Mouse (Mus musculus): ENCODE results near the gene Plcg2.

Gene Plcg2

GRCm38 (mm10) chr8:117546386-117546785 lies 48.3 kb downstream of the Plcg2 start:
- no peak for DNase-seq (ENCODE audit: low spot score in 2 of 2)

DNA sequence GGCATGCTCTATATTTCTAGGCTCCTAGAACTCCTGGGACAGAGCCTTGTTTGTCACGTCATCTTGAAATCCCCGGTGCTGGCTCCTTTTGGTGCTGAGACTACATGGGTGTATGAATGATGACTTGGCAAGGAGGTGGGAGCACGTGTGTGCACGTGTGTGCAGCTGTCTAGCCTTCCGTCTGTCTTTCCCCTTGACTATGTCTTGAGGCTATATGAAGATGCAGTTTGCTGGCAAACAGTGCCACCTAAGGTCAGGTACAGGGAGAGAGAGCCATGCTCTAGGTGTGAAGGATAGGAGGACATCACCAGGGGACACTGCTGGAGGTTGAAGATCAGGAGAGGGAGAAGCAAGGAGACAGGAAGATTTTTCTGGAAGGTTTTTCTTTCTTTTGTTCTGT lies 49.9 kb downstream of the Plcg2 start:
- DNase-seq (ENCODE audit: low spot score in 2 of 2) = no peak

DNA sequence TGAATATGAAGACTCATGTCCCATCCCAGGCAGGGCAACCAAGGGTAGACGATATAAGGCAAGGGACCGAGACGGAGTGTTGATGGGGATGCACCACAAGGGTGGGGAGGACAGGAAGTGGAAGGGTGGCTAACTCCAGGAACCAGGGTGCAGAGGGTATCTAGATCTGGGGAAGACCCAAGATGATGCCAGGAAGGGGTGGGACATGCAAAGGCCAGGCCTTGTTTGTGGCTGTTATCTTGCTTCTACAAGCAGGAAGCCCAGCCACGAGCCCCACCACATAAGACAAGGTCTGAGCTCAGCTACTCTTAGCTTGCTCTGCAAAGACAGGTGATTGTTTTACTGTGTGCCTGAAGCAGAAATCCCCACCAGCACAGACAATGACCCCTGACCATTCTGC lies 50.4 kb downstream of the Plcg2 start:
- no peak for DNase-seq (ENCODE audit: low spot score in 2 of 2)

GRCm38 (mm10) chr8:117550529-117550928 lies 52.4 kb downstream of the Plcg2 start:
- DNase-seq (ENCODE audit: low spot score in 2 of 2) = no peak

GRCm38 (mm10) chr8:117561014-117561413 lies 62.9 kb downstream of the Plcg2 start:
- no peak for DNase-seq (ENCODE audit: low spot score in 2 of 2)

DNA sequence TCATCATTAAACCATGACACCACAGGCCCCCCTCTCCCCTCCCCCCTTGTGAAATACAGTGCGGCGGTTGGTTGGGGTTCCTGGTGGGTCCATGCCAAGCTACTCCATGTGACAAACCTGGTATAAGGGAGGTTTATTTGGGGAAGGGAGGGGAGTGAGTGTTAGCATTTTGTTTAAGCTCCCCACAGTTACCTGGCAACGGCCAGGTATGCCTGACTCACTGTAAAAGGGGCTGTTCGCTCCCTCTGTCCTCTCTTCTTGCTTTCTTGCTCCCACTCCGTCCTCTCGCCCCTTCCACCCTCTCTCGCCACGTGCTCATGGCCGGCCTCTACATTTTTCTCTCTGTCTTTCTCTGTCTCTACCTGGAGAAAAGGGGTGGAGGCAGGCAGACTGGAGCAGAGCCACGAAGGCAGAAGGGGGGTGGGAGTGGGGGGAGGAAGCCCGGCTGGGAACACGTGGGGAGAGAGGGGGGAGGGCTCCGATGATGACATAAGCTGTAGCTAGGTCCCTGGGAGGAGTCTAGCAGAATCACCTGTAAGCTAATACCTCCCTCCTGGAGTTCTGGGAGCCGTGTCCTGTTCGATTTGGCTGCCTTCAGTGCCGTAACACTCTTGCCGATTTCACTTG lies 63.8 kb downstream of the Plcg2 start:
- no peak for DNase-seq (ENCODE audit: low spot score in 2 of 2)

DNA sequence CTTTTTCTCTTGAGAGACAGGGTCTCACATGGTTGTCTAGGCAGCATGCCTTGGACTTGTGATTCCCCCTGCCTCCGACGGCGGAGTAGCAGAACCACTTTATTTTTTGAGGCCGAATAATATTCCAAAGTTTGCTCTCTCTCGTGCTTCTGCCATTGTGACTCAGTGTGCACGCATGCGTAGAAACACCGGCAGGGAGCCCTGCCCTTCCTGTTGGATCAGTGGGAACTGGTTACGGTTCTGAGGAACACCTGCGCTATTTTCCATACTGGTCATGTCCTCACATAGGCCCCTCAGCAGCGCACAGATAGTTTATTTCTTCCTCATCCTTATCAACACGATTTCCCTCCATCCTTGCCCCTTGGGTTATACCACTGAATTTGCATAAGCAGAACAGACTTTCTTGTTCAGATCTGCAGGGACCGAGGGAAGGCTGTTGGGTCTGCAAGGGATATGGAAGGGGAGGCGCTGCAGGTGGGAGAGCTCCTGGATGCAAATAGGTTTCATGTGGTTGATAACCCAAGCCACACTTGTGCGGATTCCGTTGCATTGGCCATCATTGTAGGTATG lies 64.4 kb downstream of the Plcg2 start:
- DNase-seq (ENCODE audit: low spot score in 2 of 2) = no peak

- peak; percentile 37 to 74 for DNase-seq (ENCODE audit: low spot score in 2 of 2)
Observed at GRCm38 (mm10) chr8:117569409-117569808, 71.3 kb downstream of the Plcg2 start.

GRCm38 (mm10) chr8:117576291-117576785 lies 78.2 kb downstream of the Plcg2 start:
- no peak for DNase-seq (ENCODE audit: low spot score in 2 of 2)

DNA sequence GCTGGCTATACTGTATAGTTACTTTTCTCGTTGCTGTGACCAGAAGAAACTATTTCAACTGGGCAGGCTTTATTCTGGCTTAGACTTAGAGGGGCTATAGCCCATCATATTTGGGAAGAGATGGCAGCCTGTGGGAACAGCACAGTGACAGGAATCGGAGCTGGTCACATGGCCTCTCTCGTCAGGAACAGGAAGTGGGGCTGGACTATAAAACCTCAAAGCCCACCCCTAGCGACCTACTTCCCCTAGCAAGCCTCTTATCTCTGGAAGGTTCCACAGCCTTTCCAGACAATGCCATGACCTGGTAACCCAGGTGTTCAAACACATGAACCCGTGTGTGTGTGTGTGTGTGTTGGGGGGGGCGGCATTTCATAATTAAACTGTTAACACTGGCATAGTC lies 79.0 kb downstream of the Plcg2 start:
- DNase-seq (ENCODE audit: low spot score in 2 of 2) = no peak

GRCm38 (mm10) chr8:117577883-117578282 lies 79.8 kb downstream of the Plcg2 start:
- no peak for DNase-seq (ENCODE audit: low spot score in 2 of 2)

DNA sequence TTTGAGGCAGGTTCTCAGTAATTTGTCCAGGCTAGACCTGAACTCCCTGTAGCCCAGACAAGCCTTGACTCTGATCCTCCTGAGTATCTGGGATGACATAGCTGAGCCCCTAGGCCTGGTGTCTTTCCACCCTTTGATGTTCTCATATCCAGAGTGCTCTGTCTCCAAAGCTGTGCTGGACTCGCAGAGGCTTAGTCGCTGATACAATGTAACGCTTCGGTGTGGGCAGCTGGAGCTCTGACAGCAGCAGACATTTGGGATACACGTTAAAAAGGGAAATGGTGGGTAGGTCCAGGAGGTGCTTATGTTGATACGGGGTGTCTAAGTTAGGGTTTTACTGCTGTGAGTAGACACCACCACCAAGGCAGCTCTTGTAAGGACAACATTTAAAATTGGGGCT lies 80.8 kb downstream of the Plcg2 start:
- no peak for DNase-seq (ENCODE audit: low spot score in 2 of 2)

DNA sequence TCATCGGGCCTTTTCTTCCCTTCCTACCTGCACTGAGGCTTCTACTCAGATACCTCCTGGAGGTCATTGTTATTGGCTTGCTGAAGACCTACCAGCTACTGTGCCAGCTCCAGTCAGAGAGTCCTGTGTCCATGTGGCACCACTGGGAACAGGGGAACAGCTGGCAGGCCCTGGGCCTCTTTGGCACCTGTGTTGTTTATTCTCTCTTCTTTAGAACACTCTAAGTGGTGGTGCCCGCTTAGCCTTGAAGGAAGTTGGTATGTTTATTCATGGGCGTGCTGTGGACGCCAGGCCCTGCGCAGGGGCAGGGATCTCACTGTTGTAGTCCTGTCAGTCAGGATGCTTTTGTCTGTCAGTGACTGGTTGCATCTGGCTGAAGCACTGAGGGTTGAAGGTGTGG lies 95.8 kb downstream of the Plcg2 start:
- DNase-seq (ENCODE audit: low spot score in 2 of 2) = no peak

- no peak for DNase-seq (ENCODE audit: low spot score in 2 of 2)
Observed at GRCm38 (mm10) chr8:117595001-117595400, 96.9 kb downstream of the Plcg2 start.

- DNase-seq (ENCODE audit: low spot score in 2 of 2) = no peak
Observed at GRCm38 (mm10) chr8:117596777-117597176, 98.7 kb downstream of the Plcg2 start.

DNA sequence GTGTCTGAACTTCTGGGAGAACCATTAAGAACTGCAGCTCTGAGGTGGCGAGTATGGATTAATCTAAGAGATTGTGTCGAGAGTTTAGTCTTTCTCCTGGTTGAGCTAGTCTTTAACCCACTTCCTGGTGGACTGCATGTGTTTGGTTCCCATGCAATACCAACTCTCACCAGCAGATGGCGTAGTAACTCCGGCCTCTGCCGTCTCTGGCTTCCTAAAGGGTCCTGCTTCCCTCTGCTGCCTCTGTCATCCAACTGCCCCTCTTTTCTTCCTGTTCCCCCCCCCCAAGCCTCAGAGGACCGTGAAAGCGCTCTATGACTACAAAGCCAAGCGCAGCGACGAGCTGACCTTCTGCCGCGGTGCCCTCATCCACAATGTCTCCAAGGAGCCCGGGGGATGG lies 102.7 kb downstream of the Plcg2 start:
- no peak for DNase-seq (ENCODE audit: low spot score in 2 of 2)

- DNase-seq (ENCODE audit: low spot score in 2 of 2) = no peak
Observed at GRCm38 (mm10) chr8:117604101-117604500, 106.0 kb downstream of the Plcg2 start.

- no peak for DNase-seq (ENCODE audit: low spot score in 2 of 2)
Observed at GRCm38 (mm10) chr8:117604671-117605070, 106.6 kb downstream of the Plcg2 start.

- no peak for DNase-seq (ENCODE audit: low spot score in 2 of 2)
Observed at GRCm38 (mm10) chr8:117605201-117605600, 107.1 kb downstream of the Plcg2 start.

- no peak for DNase-seq (ENCODE audit: low spot score in 2 of 2)
Observed at GRCm38 (mm10) chr8:117610506-117610905, 112.4 kb downstream of the Plcg2 start.

DNA sequence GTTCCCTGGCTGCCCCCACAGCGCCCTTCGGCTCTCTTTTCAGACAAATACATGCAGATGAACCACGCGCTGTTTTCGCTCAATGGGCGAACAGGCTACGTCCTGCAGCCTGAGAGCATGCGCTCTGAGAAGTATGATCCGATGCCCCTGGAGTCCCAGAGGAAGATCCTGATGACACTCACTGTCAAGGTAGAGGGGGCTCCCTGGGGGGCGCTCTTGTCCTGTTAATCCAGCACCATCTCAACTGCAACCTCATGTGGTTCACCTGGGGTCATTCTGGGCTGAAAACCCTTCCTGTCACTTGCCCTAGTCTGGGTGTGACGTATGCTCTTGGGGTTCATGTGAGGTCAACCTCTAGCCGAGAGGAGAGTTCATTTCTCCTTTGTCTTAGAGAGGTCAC lies 114.8 kb downstream of the Plcg2 start:
- DNase-seq (ENCODE audit: low spot score in 2 of 2) = no peak

GRCm38 (mm10) chr8:117626040-117626838 lies 128.1 kb downstream of the Plcg2 start:
- no peak for DNase-seq (ENCODE audit: low spot score in 2 of 2)

DNA sequence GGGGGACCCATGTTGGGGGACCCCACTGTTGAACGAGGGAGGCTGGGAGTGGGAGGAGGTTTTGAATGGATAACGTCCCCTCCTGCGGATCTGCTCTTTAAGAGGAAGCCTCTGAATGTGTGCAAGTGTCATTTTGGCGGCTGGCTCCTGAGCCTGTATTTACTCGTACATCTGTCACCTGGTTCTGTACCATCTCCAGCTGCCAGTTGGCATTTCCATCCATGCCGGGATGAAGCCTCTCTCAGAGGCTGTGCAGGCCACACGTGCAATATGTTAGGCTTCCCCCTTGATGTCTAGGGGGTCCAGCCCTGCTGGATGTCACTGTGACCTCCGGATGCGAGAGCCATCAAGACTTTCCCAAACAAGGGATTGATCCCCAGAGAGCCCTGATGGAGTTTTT lies 129.0 kb downstream of the Plcg2 start:
- DNase-seq (ENCODE audit: low spot score in 2 of 2) = no peak

All from urinary bladder, postnatal 4 days (tissue).